Comparison of ENCODE assay signal across 9 mouse cellular contexts in genomic region chr3:41605601-41606329, GRCm38 (mm10). TPM values are rescaled to one million over a fixed set of nuclear protein-coding genes. Genes with fewer than 3 reads are reported as not detected.
DNase-seq lines count a peak whose midpoint lies in the region; ATAC-seq lines count a peak whose summit lies in the region.
"Had no signal": no experiment of that assay in that cellular context is flagged by ENCODE, and none has a peak within 500 bp of the region (broad histone marks: within the 10 kb centered on the region; RNA-seq: fewer than 3 reads in every experiment).

No protein-coding gene starts in this region.

- WGBS in neural tube, embryonic 11.5 days = 87% methylated on average over 13 of the region's 13 CpGs
- WGBS in limb, embryonic 12.5 days = 84% methylated on average over 13 of the region's 13 CpGs

- H3K4me1 ChIP-seq in neural tube, embryonic 11.5 days (ENCODE audit: control insufficient read depth, insufficient read depth, low read length) = no peaks in the 10 kb centered on the region
- peaks cover 20% of the 10 kb centered on the region for H3K4me1 ChIP-seq in limb, embryonic 12.5 days (replicated peaks)

- DNase-seq in heart, adult 11 months = peak; percentile 94
- no peak for DNase-seq in heart, postnatal 25 days (ENCODE audit: low spot score)
- DNase-seq in neural tube, embryonic 11.5 days (ENCODE audit: low spot score) = peak; percentile 11
- DNase-seq in neural tube, embryonic 10.5 days (ENCODE audit: extremely low spot score, low spot score) = no peak
- DNase-seq in layer of hippocampus, postnatal 10 days (ENCODE audit: low spot score in 2 of 2) = no peak
- DNase-seq in kidney, adult 18-20 months = no peak
- DNase-seq in ovary, postnatal 14 days (ENCODE audit: low spot score) = no peak
- DNase-seq: left cerebral cortex, postnatal 4 days had no signal

- intact Hi-C loops in heart, postnatal 25 days (cut with DNase I) = no loop called here

- no peak overlapping the region for H3K4me2 ChIP-seq in neural tube, embryonic 11.5 days (ENCODE audit: low read depth)
- H3K4me2 ChIP-seq in limb, embryonic 12.5 days = no peak overlapping the region

- H3K36me3 ChIP-seq in neural tube, embryonic 11.5 days (ENCODE audit: control insufficient read depth, insufficient read depth, low read length) = peaks cover 8% of the 10 kb centered on the region
- H3K36me3 ChIP-seq in limb, embryonic 12.5 days = peaks cover 42% of the 10 kb centered on the region

- no peak for ATAC-seq in neural tube, embryonic 11.5 days (ENCODE audit: insufficient read depth, low FRiP score, low TSS enrichment)
- 0 out of 2 replicates have a peak, but pooled peaks have one; percentile 21 for ATAC-seq in limb, embryonic 12.5 days (ENCODE audit: insufficient number of reproducible peaks, insufficient read depth, low FRiP score, low TSS enrichment, low read depth)

- no peak overlapping the region for H3K27ac ChIP-seq in neural tube, embryonic 11.5 days (ENCODE audit: low read depth, low read length)
- H3K27ac ChIP-seq in limb, embryonic 12.5 days = no peak overlapping the region

- no peaks in the 10 kb centered on the region for H3K27me3 ChIP-seq in neural tube, embryonic 11.5 days (ENCODE audit: control insufficient read depth, insufficient read depth, low read length)
- no peaks in the 10 kb centered on the region for H3K27me3 ChIP-seq in limb, embryonic 12.5 days

- no peak overlapping the region for H3K9ac ChIP-seq in neural tube, embryonic 11.5 days (ENCODE audit: low read length)
- H3K9ac ChIP-seq in limb, embryonic 12.5 days (replicated peaks) = no peak overlapping the region

- H3K4me3 ChIP-seq in neural tube, embryonic 11.5 days (ENCODE audit: low read depth, low read length) = no peak overlapping the region
- no peak overlapping the region for H3K4me3 ChIP-seq in limb, embryonic 12.5 days (replicated peaks)

- no peaks in the 10 kb centered on the region for H3K9me3 ChIP-seq in neural tube, embryonic 11.5 days (ENCODE audit: control insufficient read depth, low read length)
- no peaks in the 10 kb centered on the region for H3K9me3 ChIP-seq in limb, embryonic 12.5 days

RNA-seq across cellular contexts. Expression of gene Jade1, which starts 50.2 kb away (rescaled TPM):
- 10 to 100 TPM; 29.9 to 36.7 TPM for total RNA-seq in heart, postnatal 25 days (2021)
- polyA plus RNA-seq in neural tube, embryonic 11.5 days (2014; fragmentation: Nextera tagmentation; extraction: Ambion mirVana) = 14.0 and 15.6 TPM in 2 replicates
- 15.2 and 15.3 TPM in 2 replicates for polyA plus RNA-seq in limb, embryonic 12.5 days (2016; fragmentation: Nextera tagmentation; extraction: Ambion mirVana)
- 10 to 100 TPM; 18.6 to 23.0 TPM for total RNA-seq in layer of hippocampus, postnatal 10 days (2021)

Comparison
In these comparisons a context has a peak if more than half of its experiments do, and no peak if none do; other contexts are left out.
1. DNase-seq: peak in heart, adult 11 months (single experiment) and neural tube, embryonic 11.5 days (single experiment); none in heart, postnatal 25 days (single experiment), neural tube, embryonic 10.5 days (single experiment), layer of hippocampus, postnatal 10 days (0 of 2), kidney, adult 18-20 months (single experiment) and ovary, postnatal 14 days (single experiment).